Mouse (Mus musculus) bone marrow, adult 2 months (tissue): ENCODE data around the gene Sox5.

Experiments
- CTCF ChIP-seq: fragments of 200-500 bp; IDR thresholded peaks from 2 replicates; pipeline ENCODE4 v1.5.1; 2011; ENCODE audit warnings: low read length, control low read depth; ENCODE audit not compliant: control insufficient read depth, insufficient read depth
- POLR2A ChIP-seq: fragments of 200-500 bp; IDR thresholded peaks from 2 replicates; pipeline ENCODE4 v1.6.1; 2011; ENCODE audit warnings: low read depth, mild to moderate bottlenecking, control low read depth, low read length, borderline replicate concordance; ENCODE audit not compliant: control insufficient read depth

GRCm38 (mm10) chr6:144565827-144566226 is 215.9 kb downstream of the Sox5 start:
- TF ChIP-seq CTCF (no peak), POLR2A (no peak)
